Mouse (Mus musculus): ENCODE measurements at regions not wholly inside any gene's neighbourhood (a gene's known extent, or its start where the extent isn't known, plus 50 kb on each side); places are given as distances from the start of the nearest gene placed in this dataset.

DNA sequence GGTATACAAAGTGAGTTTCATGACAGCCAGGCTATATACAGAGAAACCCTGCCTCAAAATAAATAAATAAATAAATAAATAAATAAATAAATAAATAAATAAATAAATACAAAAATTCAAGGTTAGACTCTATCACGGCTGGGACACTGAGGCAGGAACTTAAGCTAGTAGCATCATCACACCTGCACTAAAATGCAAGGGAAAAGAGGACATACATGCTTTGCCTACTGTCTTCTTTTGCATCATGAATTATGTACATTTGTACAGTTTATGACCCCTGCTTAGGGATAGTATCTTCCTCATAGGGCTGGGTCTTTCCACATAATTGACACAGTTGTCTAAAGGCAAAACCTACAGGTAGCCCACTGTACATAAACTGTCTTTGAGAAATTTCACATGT is 252.5 kb downstream of the Tpm3-rs7 start:
- no peak overlapping the region for H3K4me3 ChIP-seq (replicated peaks)
- WGBS: 92% methylated on average over 1 of the region's 1 CpGs
- peak; percentile 15; the same call in 1 of the 2 replicates for ATAC-seq (ENCODE audit: insufficient number of reproducible peaks, low FRiP score, low TSS enrichment, low read depth)

DNA sequence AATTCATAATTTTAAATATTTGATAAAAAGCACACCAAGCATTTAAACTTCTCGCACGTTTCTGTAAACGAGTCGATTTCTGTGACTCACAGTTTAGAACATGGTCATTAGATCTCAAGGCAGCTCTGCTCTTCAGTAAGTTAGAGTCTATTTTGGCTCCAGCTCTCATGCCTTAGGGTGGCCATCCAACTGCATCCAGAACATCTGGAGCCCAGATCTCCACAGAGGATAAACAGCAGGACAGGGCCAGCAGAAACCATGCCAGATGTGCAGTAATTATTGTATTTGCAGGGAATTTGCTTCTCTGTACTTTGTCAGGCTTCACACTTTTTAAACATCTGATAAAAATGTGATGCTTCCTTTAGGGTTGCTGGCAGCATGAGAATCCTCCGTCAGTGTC is 276.4 kb downstream of the Tpm3-rs7 start:
- Histone ChIP-seq H3K27ac (replicated peaks) (no peak overlapping the region), H3K9ac (no peak overlapping the region), H3K4me3 (replicated peaks) (no peak overlapping the region), H3K9me3 (replicated peaks) (no peaks in the 10 kb centered on the region), H3K27me3 (no peaks in the 10 kb centered on the region), H3K4me1 (no peaks in the 10 kb centered on the region), H3K36me3 (no peaks in the 10 kb centered on the region), H3K4me2 (replicated peaks) (no peak overlapping the region)
- WGBS: 44% methylated on average over 5 of the region's 5 CpGs
- peak; percentile 81 for ATAC-seq (ENCODE audit: insufficient number of reproducible peaks, low FRiP score, low TSS enrichment, low read depth)

More for the DNA sequence above, 252.5 kb downstream of the Tpm3-rs7 start:
- Histone ChIP-seq H3K27ac (replicated peaks) (no peak overlapping the region), H3K4me2 (replicated peaks) (no peak overlapping the region), H3K4me1 (no peaks in the 10 kb centered on the region), H3K9ac (no peak overlapping the region), H3K27me3 (no peaks in the 10 kb centered on the region), H3K36me3 (no peaks in the 10 kb centered on the region), H3K9me3 (replicated peaks) (no peaks in the 10 kb centered on the region)

DNA sequence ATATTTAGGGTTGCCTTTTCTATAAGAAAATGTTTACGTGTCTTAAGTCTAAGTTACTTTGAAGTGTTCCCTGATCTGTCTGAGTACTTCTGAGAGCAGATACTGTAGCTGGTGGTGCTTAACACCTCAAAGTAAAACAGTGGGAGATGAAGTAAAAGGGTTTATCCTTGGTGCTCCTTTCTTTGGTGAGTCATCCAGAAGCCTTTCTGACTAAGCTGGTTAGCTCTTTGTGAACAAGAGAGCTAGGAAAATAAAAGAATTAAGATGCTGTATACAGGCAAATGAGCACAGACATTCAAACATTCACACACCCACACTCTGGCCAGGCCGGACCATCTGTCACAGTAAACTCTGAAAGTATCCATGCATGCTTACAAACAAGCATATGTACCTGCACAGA is 312.7 kb downstream of the Tpm3-rs7 start:
- Histone ChIP-seq H3K9ac (no peak overlapping the region), H3K27ac (replicated peaks) (no peak overlapping the region), H3K9me3 (replicated peaks) (no peaks in the 10 kb centered on the region), H3K4me3 (replicated peaks) (no peak overlapping the region), H3K27me3 (no peaks in the 10 kb centered on the region), H3K4me2 (replicated peaks) (no peak overlapping the region), H3K4me1 (no peaks in the 10 kb centered on the region), H3K36me3 (no peaks in the 10 kb centered on the region)
- WGBS: 68% methylated on average over 2 of the region's 2 CpGs
- no peak for ATAC-seq (ENCODE audit: insufficient number of reproducible peaks, low FRiP score, low TSS enrichment, low read depth)

DNA sequence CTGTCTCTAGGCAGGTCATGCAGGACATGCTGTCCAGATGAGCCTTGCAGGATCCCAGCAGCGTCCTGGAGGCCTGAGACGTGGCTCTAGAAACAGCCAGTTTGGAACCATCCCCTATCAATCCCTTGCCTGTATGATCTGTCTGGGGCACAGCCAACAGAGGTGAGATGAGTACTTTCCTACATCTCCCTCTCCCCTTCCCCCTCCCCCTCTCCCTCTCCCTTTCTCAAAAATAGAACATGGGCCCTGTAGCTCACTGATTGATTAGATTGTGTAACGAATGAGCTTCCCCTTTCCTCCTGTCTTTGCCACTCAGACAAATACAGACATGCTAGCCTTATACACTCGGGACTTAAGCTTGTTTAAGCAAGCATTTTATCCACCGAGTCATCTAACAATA is 336.9 kb downstream of the Tpm3-rs7 start:
- Histone ChIP-seq H3K9ac (no peak overlapping the region), H3K9me3 (replicated peaks) (no peaks in the 10 kb centered on the region), H3K27ac (replicated peaks) (no peak overlapping the region), H3K4me2 (replicated peaks) (no peak overlapping the region), H3K4me1 (no peaks in the 10 kb centered on the region), H3K4me3 (replicated peaks) (no peak overlapping the region), H3K36me3 (no peaks in the 10 kb centered on the region), H3K27me3 (no peaks in the 10 kb centered on the region)
- WGBS: 66% methylated on average over 5 of the region's 5 CpGs
- ATAC-seq (ENCODE audit: insufficient number of reproducible peaks, low FRiP score, low TSS enrichment, low read depth): no peak

DNA sequence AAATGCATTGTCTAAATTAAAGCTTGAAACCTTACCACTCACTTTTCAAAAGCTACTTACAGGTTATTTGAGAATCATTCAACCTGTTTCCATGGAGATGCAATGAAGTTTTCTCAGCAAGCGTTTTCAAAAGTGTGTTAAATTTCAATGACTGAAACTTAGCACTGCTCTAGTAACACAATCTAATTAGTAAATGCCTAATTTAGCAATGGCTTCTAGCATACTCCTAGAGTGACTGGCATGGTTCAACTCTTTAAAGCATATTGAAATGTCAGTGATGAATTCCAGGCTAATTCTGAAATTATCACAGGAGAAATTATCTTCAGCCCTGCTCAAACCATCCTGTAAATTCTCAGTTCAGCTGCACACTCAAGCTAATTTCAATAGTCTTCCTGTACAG is 342.5 kb downstream of the Tpm3-rs7 start:
- 27% methylated on average over 1 of the region's 1 CpGs for WGBS
- Histone ChIP-seq H3K27me3 (no peaks in the 10 kb centered on the region), H3K27ac (replicated peaks) (no peak overlapping the region), H3K4me2 (replicated peaks) (no peak overlapping the region), H3K9me3 (replicated peaks) (no peaks in the 10 kb centered on the region), H3K4me1 (no peaks in the 10 kb centered on the region), H3K4me3 (replicated peaks) (no peak overlapping the region), H3K9ac (no peak overlapping the region), H3K36me3 (no peaks in the 10 kb centered on the region)
- ATAC-seq (ENCODE audit: insufficient number of reproducible peaks, low FRiP score, low TSS enrichment, low read depth): no peak

DNA sequence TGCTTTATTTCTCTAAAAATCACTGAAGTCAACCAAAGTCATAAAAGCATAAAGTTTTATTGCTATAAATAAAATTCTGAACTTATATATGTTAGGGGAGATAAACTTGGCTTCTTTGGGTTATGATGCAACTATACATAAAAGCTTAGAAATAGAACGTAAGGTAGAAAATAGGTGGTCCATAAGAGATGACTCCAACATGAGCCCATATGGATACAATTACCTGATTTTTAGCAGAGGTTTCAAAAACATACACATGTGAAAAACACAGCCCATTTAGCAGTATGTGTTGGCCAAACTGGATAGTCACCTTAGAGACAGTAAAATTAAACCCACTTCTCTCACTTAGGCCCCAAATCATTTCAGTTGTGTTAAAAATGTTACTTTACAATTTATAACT is 354.3 kb downstream of the Tpm3-rs7 start:
- Histone ChIP-seq H3K4me1 (no peaks in the 10 kb centered on the region), H3K9ac (no peak overlapping the region), H3K27me3 (no peaks in the 10 kb centered on the region), H3K27ac (replicated peaks) (no peak overlapping the region), H3K9me3 (replicated peaks) (no peaks in the 10 kb centered on the region), H3K4me2 (replicated peaks) (no peak overlapping the region), H3K36me3 (no peaks in the 10 kb centered on the region), H3K4me3 (replicated peaks) (no peak overlapping the region)
- ATAC-seq (ENCODE audit: insufficient number of reproducible peaks, low FRiP score, low TSS enrichment, low read depth): no peak
- WGBS: 60% methylated on average over 1 of the region's 1 CpGs

DNA sequence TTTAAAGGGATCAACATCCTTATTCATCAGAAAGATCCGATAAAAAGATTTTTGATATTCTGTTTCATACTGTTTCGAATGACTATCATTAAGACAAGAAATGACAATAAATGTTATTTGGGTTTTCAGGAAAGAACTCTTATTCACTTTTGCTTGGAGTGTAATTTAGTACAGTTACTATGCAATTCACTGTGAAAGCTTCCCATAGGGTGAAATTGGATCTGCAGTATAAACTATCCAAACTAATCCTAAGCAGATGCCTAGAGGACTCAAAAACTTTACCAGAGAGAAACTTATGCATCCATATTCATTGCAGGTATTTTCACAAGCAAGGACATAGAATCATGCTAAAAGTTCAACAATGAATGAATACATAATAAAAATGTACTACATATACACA is 355.0 kb downstream of the Tpm3-rs7 start:
- Histone ChIP-seq H3K27ac (replicated peaks) (no peak overlapping the region), H3K4me3 (replicated peaks) (no peak overlapping the region), H3K27me3 (no peaks in the 10 kb centered on the region), H3K4me2 (replicated peaks) (no peak overlapping the region), H3K9me3 (replicated peaks) (no peaks in the 10 kb centered on the region), H3K36me3 (no peaks in the 10 kb centered on the region), H3K9ac (no peak overlapping the region), H3K4me1 (no peaks in the 10 kb centered on the region)
- WGBS: 52% methylated on average over 2 of the region's 2 CpGs
- no peak for ATAC-seq (ENCODE audit: insufficient number of reproducible peaks, low FRiP score, low TSS enrichment, low read depth)

DNA sequence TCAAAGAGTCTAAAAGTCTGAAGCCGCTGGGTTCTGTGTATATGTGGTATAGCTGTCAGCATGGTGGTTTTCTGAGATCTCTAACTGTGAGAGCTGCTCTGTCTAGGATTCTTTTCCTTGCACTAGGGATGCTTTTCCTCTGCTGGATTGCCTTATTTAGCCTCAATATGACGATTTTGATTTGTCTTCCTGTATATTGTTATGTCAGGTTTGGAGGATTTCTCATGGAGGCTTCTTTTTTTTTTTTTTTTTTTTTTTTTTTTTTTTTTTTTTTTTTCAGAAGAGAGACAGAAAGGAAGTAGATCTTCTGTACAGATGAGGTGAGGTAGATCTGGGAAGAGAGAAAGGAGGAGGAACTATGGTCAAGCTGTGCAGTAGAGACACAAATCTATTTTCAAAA is 396.5 kb downstream of the Tpm3-rs7 start:
- no peak overlapping the region for H3K4me3 ChIP-seq (replicated peaks)
- H3K27me3 ChIP-seq: no peaks in the 10 kb centered on the region
- no peak for ATAC-seq (ENCODE audit: insufficient number of reproducible peaks, low FRiP score, low TSS enrichment, low read depth)
- no peaks in the 10 kb centered on the region for H3K36me3 ChIP-seq
- H3K4me1 ChIP-seq: no peaks in the 10 kb centered on the region
- no peaks in the 10 kb centered on the region for H3K9me3 ChIP-seq (replicated peaks)
- no peak overlapping the region for H3K9ac ChIP-seq
- 60% methylated on average over 2 of the region's 2 CpGs for WGBS
- no peak overlapping the region for H3K4me2 ChIP-seq (replicated peaks)
- no peak overlapping the region for H3K27ac ChIP-seq (replicated peaks)

Data from embryonic facial prominence, embryonic 15.5 days (tissue).